Mouse (Mus musculus): Measurements from ENCODE around the gene Cnpy1.

Gene Cnpy1

DNA sequence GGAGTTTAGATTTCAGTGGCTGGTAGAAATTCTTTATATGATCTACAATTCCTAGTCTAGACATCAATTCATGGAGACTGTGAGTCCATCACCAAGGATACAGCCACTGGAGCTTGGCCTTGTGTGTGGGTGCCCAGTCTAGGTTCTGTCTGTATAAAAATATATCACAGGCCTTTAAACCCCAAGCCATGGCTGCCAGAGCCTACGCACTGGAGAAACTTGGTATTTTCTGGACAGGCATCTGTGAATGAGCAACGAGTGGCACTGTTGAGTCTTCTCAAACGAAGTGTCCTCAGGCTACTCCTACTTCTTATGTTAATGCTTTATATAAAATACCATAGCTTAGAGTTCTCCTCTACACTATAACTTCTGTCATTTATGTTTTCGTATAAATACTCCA lies 4.2 kb downstream of the Cnpy1 start:
- no peak for DNase-seq (ENCODE audit: extremely low spot score, low read depth, low spot score)

GRCm38 (mm10) chr5:28239829-28240228 lies 5.8 kb downstream of the Cnpy1 start:
- DNase-seq (ENCODE audit: extremely low spot score, low read depth, low spot score): no peak

DNA sequence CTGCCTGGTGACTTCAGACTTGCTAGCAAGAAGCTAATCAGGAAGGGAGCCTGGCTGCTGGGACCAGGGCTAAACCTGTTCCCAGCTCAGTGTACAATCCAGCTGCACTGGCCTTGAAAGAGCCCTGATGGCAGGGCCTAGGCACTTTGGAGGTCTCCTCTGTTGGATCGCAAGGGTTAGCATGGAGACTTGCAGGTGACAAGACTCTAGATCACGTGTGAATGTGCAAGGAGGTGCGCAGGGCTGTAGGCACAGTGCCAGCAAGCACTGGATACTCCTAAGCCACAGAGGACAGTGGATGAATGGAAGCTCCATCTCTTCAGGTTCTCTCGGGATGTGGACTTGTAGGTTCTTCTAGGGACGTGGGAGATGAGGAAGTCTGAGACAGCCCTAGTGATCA lies 6.7 kb downstream of the Cnpy1 start:
- no peak for DNase-seq (ENCODE audit: extremely low spot score, low read depth, low spot score)

- DNase-seq (ENCODE audit: extremely low spot score, low read depth, low spot score): no peak
These were observed 7.5 kb downstream of the Cnpy1 start for GRCm38 (mm10) chr5:28238152-28238551.

GRCm38 (mm10) chr5:28237715-28238114 lies 7.9 kb downstream of the Cnpy1 start:
- DNase-seq (ENCODE audit: extremely low spot score, low read depth, low spot score): no peak

GRCm38 (mm10) chr5:28237055-28237454 lies 8.6 kb downstream of the Cnpy1 start:
- no peak for DNase-seq (ENCODE audit: extremely low spot score, low read depth, low spot score)

DNA sequence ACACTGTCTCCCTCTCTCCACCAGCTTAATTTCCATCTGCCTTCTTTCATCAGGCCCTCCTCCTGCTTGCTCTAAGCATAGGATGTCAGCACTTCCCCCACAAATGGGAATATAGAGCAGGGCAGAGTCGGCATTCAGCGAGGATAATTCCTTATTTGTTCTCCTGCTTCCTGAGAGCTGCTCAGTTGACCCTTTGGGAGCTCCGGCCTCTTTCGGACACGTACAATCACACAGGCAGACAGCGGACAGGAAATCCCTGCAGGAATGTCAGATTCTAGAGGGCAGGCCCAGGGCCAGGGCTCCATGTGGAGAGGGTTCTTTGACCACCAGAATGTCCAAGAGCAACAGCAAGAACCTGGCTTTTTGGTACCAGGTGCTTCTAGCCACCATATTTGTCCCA lies 9.5 kb downstream of the Cnpy1 start:
- no peak for DNase-seq (ENCODE audit: extremely low spot score, low read depth, low spot score)

- DNase-seq (ENCODE audit: extremely low spot score, low read depth, low spot score): no peak
These were observed 13.5 kb downstream of the Cnpy1 start for GRCm38 (mm10) chr5:28232101-28232500.

GRCm38 (mm10) chr5:28219596-28219995 lies 26.0 kb downstream of the Cnpy1 start:
- DNase-seq (ENCODE audit: extremely low spot score, low read depth, low spot score): no peak

DNA sequence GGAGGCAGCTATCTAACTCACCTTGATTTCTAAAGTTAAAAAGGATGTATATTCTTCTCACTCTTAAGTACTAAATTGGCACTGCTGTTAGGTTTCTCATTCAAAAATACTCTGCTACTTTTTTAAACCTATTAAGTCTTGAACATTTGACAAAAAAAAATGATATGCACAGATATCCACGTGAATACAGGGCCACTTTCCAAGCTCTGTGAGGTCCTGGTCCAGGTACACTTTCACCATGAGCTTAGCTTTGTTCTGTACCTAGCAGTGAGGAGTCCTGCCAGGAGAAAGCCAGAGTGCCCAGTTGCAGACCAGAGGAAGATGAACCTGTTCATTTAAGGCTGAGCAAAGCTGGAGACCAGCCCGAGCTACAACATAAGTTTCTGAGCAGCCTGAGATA lies 32.2 kb downstream of the Cnpy1 start:
- DNase-seq (ENCODE audit: extremely low spot score, low read depth, low spot score): no peak

DNA sequence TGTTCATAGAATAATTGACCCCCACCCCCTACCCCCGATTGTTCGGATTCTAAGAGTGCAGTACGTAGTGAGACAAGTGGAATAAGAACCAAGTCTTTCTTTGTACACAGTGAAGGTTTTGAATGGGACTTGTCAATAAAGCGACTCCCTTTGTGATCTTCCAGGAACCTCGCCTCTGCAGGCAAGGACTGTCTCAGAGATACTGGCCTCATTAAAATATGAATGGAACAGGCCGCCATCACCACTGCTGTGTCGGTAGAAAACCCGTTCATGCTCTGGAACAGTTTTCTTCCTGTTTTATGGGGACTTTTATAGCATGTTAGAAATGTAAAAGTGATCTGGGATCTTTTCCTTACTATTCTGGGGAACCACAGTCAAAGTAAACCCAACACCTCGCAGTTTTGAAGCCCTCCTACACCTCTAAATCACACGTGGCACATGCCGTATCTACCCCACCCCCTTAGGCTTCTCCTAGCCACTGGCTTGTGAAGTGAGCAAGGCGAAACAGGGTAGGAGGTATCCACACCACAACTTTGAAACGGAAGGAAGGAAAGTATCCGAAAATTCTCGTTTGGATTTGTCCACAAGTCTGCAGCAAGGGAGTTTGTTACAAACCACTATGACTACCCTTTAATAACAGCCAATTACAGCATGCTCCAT lies 33.8 kb downstream of the Cnpy1 start:
- no peak for DNase-seq (ENCODE audit: extremely low spot score, low read depth, low spot score)

GRCm38 (mm10) chr5:28210591-28211550 lies 34.7 kb downstream of the Cnpy1 start:
- no peak for DNase-seq (ENCODE audit: extremely low spot score, low read depth, low spot score)

DNA sequence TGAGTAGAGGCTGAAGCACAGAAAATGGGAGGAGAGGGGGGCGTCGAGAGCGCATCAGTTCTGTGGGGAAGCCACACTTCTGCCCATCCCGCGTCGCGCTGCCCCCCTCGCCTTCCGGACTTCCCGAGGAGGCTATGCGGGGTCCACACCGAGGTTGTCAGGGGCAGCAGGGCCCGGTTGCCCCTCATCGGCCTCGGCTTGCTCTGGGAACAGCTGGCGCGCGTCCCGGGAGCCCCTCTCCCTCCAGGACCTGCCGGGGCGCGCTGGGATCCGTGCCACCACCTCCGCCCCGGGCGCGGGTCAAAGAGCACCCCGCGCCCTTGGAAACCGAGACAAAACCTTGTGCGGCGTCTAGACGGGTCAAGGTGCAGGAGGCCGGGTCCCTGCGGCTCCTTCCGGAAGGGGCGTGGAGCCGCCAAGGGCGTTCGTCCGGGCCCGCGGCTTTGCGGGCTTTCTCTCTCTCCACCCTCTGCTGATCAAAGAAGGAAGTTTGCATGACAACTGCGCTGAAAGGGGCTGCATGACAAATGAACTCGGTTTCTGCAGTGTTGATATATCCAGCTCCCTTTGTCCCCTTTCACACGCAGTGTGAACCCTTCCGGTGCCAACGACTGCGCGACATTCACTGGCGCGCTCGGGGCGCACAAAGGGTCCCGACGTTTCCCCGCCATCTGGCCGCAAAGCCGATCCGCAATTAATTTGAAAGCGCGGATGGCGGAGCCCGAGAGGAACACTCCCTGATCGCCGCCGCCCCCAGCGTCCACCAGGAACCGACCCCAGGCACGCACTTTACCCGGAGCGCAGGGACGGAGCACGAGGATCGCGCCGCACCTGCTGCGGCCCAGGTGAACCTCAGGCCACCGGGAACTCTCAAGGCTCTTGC lies 35.8 kb downstream of the Cnpy1 start:
- DNase-seq (ENCODE audit: extremely low spot score, low read depth, low spot score): no peak

- DNase-seq (ENCODE audit: extremely low spot score, low read depth, low spot score): no peak
These were observed 36.7 kb downstream of the Cnpy1 start for GRCm38 (mm10) chr5:28208726-28209520.

DNA sequence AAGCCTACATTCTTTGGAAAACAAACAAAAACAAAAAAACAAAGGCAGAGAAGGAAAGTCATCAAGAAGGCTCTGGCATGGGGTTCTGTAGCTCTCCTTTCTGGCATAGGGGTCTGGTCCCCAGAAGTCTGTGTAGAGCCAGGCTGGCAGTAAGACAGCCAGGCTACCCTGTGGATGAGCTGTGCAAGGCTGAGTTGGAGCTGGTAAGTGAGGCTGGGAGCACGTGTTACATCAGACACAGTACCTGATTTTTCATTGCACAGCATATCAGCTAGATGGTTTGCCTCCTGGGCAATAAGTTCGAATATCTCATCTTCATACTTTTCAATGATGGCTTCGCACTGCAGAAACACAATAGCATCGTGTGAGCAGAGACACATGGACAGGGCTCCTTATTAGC lies 38.6 kb downstream of the Cnpy1 start:
- DNase-seq (ENCODE audit: extremely low spot score, low read depth, low spot score): no peak

GRCm38 (mm10) chr5:28206448-28206847 lies 39.2 kb downstream of the Cnpy1 start:
- no peak for DNase-seq (ENCODE audit: extremely low spot score, low read depth, low spot score)

- DNase-seq (ENCODE audit: extremely low spot score, low read depth, low spot score): no peak
These were observed 40.9 kb downstream of the Cnpy1 start for GRCm38 (mm10) chr5:28204678-28205077.

DNA sequence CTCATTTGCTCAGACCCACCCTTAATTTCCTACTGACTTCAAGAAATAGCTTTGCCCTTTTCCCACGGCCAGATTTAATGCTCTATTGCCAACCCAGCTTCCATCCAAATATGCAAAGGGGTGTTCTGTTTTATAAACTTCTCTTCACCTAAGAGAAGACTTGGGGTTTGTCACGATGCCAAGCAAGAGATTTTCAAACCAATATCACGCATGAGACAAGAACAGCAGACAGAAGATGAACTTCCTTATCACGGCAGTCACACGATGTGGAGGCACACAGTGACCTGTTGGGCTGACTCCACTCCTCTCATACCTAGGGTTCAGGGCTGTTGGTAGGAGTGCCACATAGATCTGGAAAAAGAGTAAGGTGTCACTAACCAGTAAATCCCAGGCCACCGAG lies 42.5 kb downstream of the Cnpy1 start:
- no peak for DNase-seq (ENCODE audit: extremely low spot score, low read depth, low spot score)

DNA sequence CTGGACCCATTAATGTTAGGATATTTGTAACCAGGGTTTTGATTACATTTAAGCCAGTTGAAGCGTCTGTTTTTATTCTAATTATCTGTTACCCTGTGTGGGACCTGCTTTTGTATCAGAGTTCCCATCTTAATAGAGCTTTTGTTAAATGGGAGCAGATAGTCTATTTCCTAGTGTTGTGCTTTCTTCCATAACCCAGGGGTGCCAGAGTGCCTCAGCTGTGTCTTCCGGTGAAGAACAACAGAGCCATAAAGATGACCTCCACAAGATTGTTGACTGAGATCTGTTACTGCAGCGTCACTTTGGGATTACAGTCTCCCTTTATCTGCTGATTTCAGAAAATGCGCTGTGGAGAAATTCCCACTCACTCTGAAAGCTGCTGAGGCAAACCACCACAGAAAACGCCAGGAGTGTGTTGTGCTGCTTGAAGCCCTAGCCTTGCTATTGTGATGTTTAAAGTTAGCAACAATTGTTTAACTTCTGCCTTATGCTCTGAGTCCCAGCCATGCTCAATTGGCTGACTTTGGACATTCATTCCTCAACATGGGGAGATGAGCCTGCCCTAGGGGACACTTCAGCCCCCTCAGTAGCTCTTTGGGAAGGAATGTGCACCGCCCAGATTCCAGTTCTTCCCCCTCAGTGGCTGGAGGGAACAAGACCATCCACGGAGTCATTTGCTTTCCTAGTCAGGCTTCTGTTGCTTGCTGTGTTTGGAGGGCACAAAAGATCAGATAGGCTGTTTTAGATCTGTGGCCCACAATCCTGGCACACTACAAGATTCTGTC lies 46.3 kb downstream of the Cnpy1 start:
- DNase-seq (ENCODE audit: extremely low spot score, low read depth, low spot score): no peak

DNA sequence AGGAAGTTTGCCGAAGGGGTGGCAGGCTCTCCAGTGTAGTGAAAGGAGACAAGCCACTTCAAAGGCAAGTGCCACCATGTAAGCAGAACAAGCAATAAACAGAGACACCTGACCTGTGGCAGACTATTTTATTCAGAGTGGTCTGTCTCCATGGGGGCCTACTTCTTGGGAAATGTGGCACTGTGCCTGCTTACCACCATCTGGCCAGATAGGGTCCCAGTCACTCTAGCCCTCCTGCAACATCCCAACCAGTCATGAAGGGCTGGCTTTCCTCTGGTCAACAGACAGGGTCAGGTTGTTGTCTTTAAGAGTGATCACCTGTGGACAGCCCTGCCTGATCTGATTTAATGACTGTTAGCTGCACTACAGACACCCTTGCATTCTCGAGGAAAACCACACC lies 50.1 kb downstream of the Cnpy1 start:
- no peak for DNase-seq (ENCODE audit: extremely low spot score, low read depth, low spot score)

All from hindlimb bud, embryonic 11.5 days (tissue).